Mouse (Mus musculus) cortical plate, adult 2 months (tissue): Measurements from ENCODE around the gene Prrg4. TPM values are rescaled to one million over a fixed set of nuclear protein-coding genes. Genes with fewer than 3 reads are reported as not detected.

ENCODE experiments used
- H3K27ac ChIP-seq: fragments of 200-500 bp; 2 replicates; pipeline ENCODE4 v1.5.1; 2012; ENCODE audit warnings: low read length, control low read depth, inconsistent platforms; ENCODE audit not compliant: insufficient read depth
- H3K4me1 ChIP-seq: fragments of 200-500 bp; 2 replicates; pipeline ENCODE4 v1.6.1; 2011; ENCODE audit warnings: low read length; ENCODE audit not compliant: control insufficient read depth, insufficient read depth
- H3K4me3 ChIP-seq: fragments of 200-500 bp; 2 replicates; pipeline ENCODE4 v1.5.1; 2011; ENCODE audit warnings: mild to moderate bottlenecking, low read length, control low read depth; ENCODE audit not compliant: insufficient read depth
- CTCF ChIP-seq: fragments of 200-500 bp; IDR thresholded peaks from 2 replicates; pipeline ENCODE4 v1.5.1; 2011; ENCODE audit warnings: mild to moderate bottlenecking, control low read depth, low read length; ENCODE audit not compliant: insufficient read depth; ENCODE audit errors: extremely low read depth
- POLR2A ChIP-seq: fragments of 200-500 bp; IDR thresholded peaks from 2 replicates; pipeline ENCODE4 v1.6.1; 2011; ENCODE audit warnings: mild to moderate bottlenecking, low read length, control low read depth; ENCODE audit not compliant: insufficient read depth; ENCODE audit errors: extremely low read depth
- polyA plus RNA-seq: library from polyadenylated mRNA; depleted of rRNA; stranded (reverse); fragments of >200 nt; gene quantifications from 2 replicates; pipeline ENCODE4 v1.2.3, GENCODE M21; 2012; rRNA removed

The Prrg4 gene
- polyA plus RNA-seq, 1 experiment = 0.17 TPM

GRCm38 (mm10) chr2:104815561-104816370 is 33.9 kb downstream of the Prrg4 start:
- Histone ChIP-seq H3K4me3 (peak overlapping the region; percentile 73), H3K4me1 (peaks cover 2% of the 10 kb centered on the region; the same call in 1 of the 2 replicates), H3K27ac (0 out of 2 replicates have a peak overlapping the region, but pooled peaks have one; percentile 12)
- no peak for TF ChIP-seq POLR2A
- TF ChIP-seq CTCF = no peak

GRCm38 (mm10) chr2:104814181-104814951 is 35.3 kb downstream of the Prrg4 start:
- TF ChIP-seq CTCF = no peak
- TF ChIP-seq POLR2A = no peak
- H3K4me1 ChIP-seq = peaks cover 2% of the 10 kb centered on the region; the same call in 1 of the 2 replicates
- H3K4me3 ChIP-seq = no peak overlapping the region
- no peak overlapping the region for H3K27ac ChIP-seq

- no peaks in the 10 kb centered on the region for H3K4me1 ChIP-seq
- no peak overlapping the region for H3K27ac ChIP-seq
- TF ChIP-seq POLR2A = no peak
- no peak for TF ChIP-seq CTCF
- H3K4me3 ChIP-seq = no peak overlapping the region
Measured at GRCm38 (mm10) chr2:104805435-104805834, 44.2 kb downstream of the Prrg4 start.

Other genes starting within 250 kb of the Prrg4 start
- gene Tcp11l1, start 137.7 kb downstream of the Prrg4 start, polyA plus RNA-seq = 14.0 and 16.5 TPM in 2 replicates
- not detected in 2 replicates for gene Pin1rt1, start 133.5 kb downstream of the Prrg4 start, polyA plus RNA-seq
- 2.0 and 2.3 TPM in 2 replicates for gene Depdc7, start 107.0 kb downstream of the Prrg4 start, polyA plus RNA-seq
- gene Qser1, start 33.1 kb downstream of the Prrg4 start, polyA plus RNA-seq = 5.6 and 6.3 TPM in 2 replicates
- 4.4 and 5.1 TPM in 2 replicates for gene Ccdc73, start 17.9 kb upstream of the Prrg4 start, polyA plus RNA-seq
- gene Eif3m, start 167.2 kb upstream of the Prrg4 start, polyA plus RNA-seq = 80.8 and 84.1 TPM in 2 replicates
- gene Gm11060, start 242.1 kb upstream of the Prrg4 start, polyA plus RNA-seq = not detected in 2 replicates